Mouse (Mus musculus): ENCODE results near the gene Gjc2.

DNA sequence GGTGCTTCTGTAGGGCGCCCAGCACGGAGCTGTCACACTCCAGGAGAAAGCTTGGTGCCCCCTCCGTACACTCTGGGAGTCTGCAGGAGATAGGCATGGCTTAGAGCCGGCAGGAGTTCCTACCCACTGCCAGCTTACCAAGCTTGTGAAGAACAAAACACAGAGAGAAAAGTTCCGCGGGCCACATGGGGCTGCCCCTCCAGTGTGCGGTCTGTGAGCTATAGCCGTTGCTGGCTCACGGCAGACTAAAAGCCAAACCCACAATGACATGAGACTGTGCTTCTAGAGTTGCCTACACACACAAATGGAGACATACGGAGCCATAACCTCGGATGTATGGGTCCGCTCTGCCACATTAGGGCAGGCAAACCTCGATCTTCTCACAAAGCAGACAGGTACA lies 23.9 kb downstream of the Gjc2 start:
- TF ChIP-seq POLR2A (IDR thresholded peaks at IDR 0.05; ENCODE audit: low read depth, low read length) (no peak), CTCF (IDR thresholded peaks at IDR 0.05; ENCODE audit: extremely low read depth, insufficient read depth, insufficient read length, insufficient replicate concordance) (no peak)
